Mouse (Mus musculus) cortical plate, adult 2 months (tissue): ENCODE data around the gene Tmem178b. TPM values are rescaled to one million over a fixed set of nuclear protein-coding genes. Genes with fewer than 3 reads are reported as not detected.

ENCODE experiments used
- H3K27ac ChIP-seq: fragments of 200-500 bp; 2 replicates; pipeline ENCODE4 v1.5.1; 2012; ENCODE audit warnings: low read length, control low read depth, inconsistent platforms; ENCODE audit not compliant: insufficient read depth
- H3K4me1 ChIP-seq: fragments of 200-500 bp; 2 replicates; pipeline ENCODE4 v1.6.1; 2011; ENCODE audit warnings: low read length; ENCODE audit not compliant: control insufficient read depth, insufficient read depth
- H3K4me3 ChIP-seq: fragments of 200-500 bp; 2 replicates; pipeline ENCODE4 v1.5.1; 2011; ENCODE audit warnings: mild to moderate bottlenecking, low read length, control low read depth; ENCODE audit not compliant: insufficient read depth
- CTCF ChIP-seq: fragments of 200-500 bp; IDR thresholded peaks from 2 replicates; pipeline ENCODE4 v1.5.1; 2011; ENCODE audit warnings: mild to moderate bottlenecking, control low read depth, low read length; ENCODE audit not compliant: insufficient read depth; ENCODE audit errors: extremely low read depth
- POLR2A ChIP-seq: fragments of 200-500 bp; IDR thresholded peaks from 2 replicates; pipeline ENCODE4 v1.6.1; 2011; ENCODE audit warnings: mild to moderate bottlenecking, low read length, control low read depth; ENCODE audit not compliant: insufficient read depth; ENCODE audit errors: extremely low read depth
- polyA plus RNA-seq: library from polyadenylated mRNA; depleted of rRNA; stranded (reverse); fragments of >200 nt; gene quantifications from 2 replicates; pipeline ENCODE4 v1.2.3, GENCODE M21; 2012

The Tmem178b gene
- polyA plus RNA-seq, 1 experiment: 98.1 TPM

DNA sequence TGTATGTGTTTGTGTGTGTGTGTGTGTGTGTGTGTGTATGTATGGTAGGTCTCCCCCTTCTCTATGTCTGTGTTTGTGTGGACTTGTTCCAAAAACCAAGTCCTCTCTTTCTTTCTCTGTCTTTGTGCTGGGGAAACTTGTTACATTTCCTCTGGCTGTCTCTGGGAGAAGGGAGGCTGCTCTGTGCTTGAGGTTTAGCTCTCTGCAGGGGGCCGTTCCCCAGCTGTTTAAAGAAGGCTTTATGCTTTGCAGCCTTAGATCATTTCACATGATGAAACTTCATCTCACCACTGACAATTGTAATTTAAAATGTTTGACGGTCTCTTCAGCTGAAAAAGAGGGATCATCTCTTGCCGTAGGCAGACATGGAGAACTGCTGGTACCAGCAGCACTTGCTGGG lies 243.2 kb downstream of the Tmem178b start:
- TF ChIP-seq CTCF: no peak
- no peak for TF ChIP-seq POLR2A
- Histone ChIP-seq H3K27ac (no peak overlapping the region), H3K4me1 (peaks cover 20% of the 10 kb centered on the region)

DNA sequence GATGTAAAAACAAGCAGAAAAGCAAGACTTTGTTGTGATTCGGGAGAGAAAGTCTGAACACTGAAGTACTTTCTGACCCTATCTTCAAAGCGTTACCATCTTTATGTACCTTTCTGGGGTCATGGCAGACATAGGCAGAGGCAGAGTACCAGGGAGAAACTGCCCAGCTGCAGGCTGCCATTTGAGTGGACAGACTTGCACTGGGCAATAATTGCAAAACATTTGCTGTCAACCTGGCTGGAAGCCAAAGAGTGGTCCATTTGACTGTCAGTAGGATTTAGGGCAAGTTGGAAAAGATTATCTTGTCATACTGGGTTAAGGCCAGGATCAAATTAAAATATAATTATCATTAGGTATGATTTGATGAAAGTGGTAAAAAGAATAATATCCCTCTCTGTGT lies 247.1 kb downstream of the Tmem178b start:
- TF ChIP-seq CTCF (no peak), POLR2A (no peak)
- Histone ChIP-seq H3K4me3 (no peak overlapping the region), H3K27ac (no peak overlapping the region), H3K4me1 (peaks cover 15% of the 10 kb centered on the region)

More for the DNA sequence above, 243.2 kb downstream of the Tmem178b start:
- no peak overlapping the region for H3K4me3 ChIP-seq

DNA sequence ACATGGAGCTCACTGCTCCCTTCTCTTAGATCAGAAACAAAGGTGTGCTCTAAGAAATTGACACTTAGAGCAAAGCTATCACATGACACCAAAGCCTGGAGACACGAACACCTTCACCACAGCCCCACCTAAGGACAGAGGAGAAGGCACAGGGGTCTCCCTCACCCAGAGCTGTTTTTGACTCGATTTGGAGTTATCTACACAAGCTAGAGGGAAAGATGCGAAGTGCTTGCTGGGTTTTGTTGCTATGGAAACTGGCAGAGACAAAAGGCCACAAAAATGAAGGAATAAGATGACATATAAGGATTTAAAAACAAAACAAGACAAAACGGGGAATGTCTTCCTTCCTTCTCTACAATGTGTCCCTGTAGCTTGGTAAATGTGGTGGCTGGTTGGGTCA lies 248.4 kb downstream of the Tmem178b start:
- Histone ChIP-seq H3K4me3 (no peak overlapping the region), H3K27ac (no peak overlapping the region), H3K4me1 (peaks cover 11% of the 10 kb centered on the region)
- TF ChIP-seq POLR2A (no peak), CTCF (no peak)

DNA sequence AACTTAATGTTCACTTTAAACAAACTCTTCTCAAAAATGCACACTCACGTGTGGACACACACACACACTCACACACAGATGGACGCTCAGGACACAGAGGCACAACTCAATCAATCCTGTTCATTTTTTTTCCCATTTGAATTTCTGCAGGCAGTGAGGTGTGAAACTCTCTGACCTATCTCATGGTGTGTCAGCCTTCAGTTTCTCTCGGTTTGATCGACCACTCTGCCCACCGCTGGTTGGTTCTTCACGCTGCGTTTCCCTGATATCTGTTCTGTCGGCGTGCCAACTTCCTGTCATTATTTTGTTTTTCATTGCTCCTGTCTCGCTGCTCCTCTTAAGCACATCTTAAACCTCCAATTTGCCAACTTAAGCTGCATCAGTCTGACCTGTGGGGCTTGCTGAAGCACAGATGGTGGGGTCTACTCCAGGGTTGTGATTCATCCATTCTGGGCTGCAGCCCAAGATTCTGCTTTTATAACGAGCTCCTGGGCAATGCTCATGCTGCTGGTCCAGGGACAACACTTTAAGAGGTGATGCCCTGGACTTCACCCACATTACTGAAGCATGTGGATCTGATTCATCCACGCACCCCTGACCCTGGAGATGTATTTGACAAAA lies 250.1 kb downstream of the Tmem178b start:
- TF ChIP-seq POLR2A (no peak), CTCF (no peak)
- Histone ChIP-seq H3K4me3 (no peak overlapping the region), H3K4me1 (peaks cover 11% of the 10 kb centered on the region), H3K27ac (no peak overlapping the region)

DNA sequence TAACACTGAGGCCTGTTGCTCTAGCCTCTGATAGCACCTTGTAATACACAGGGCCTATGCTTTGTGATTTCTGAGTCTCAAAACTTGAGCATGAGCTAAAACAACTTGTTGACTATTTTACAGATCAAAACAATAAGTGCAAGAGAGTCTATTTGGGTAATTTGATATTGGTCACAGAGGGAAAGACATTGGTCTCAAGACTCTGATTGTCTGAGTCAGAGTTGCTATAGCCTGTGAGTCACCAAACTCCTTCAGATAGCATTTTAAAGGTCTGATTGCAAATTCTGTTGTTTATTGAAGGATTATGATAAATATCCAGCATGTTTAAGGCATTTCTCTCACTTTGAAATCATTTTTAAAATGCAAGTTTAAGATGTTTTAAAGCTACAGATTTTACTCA lies 250.9 kb downstream of the Tmem178b start:
- Histone ChIP-seq H3K4me1 (peaks cover 11% of the 10 kb centered on the region), H3K4me3 (no peak overlapping the region), H3K27ac (no peak overlapping the region)
- no peak for TF ChIP-seq CTCF
- TF ChIP-seq POLR2A: no peak

DNA sequence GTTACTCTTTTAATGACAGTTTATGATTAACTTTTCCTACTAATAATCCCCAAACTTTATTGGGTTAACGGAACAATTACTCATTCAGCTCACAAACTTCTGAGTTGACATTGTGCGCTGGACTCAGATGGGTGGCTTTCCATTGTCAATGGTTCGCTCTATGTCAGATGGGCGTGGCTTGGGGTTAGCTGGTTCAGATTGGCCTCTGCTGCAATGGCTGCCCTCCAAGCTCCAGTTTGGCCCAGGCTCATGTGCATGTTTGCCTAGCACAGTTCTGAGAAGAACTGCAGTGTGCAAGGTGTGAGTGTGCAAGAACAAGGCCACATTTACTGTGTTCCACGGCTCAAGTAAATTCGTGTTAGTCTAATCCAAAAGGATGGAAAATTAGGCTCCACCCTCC lies 255.6 kb downstream of the Tmem178b start:
- no peak overlapping the region for H3K4me3 ChIP-seq
- TF ChIP-seq CTCF: no peak
- no peak for TF ChIP-seq POLR2A
- H3K27ac ChIP-seq: no peak overlapping the region
- peaks cover 7% of the 10 kb centered on the region for H3K4me1 ChIP-seq

DNA sequence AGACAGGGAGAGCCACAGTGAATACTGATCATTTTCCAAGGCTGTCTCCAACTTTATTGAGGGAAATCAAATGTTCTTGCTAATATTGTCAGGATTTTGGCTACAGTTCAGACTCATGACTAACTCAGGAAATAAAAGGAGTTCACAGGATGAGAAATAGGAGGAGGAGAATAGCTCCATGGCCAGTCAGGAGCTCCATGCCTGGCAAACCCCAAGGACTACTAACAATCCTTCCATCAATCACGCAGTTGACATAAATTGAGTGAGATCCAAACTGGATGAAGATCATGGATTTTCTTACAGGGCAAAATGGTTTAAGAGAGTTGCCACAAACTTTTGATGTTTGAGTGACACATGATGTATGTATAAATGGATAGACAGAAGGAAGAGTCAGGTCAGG lies 258.9 kb downstream of the Tmem178b start:
- Histone ChIP-seq H3K27ac (no peak overlapping the region), H3K4me1 (peaks cover 7% of the 10 kb centered on the region), H3K4me3 (no peak overlapping the region)
- TF ChIP-seq CTCF: no peak
- TF ChIP-seq POLR2A: no peak

DNA sequence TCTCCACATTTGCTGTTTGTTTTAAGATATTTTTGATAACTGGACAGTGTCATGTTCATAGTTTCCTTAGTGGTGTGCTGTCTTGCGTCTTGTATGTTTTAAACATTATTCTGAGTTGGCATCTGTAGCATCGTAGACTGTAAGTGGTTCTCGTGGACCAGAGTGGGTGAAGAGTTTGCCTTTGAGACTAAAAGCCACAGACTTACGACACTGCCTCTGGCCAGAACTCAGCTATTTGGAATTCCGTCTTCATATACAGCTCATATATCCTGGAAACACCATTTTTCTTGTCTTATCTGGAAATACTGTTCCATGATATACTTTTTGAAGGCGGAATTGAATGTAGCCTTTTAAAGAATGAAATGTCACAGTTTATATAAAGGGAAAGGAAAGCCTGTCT lies 260.4 kb downstream of the Tmem178b start:
- H3K4me3 ChIP-seq: no peak overlapping the region
- no peak overlapping the region for H3K27ac ChIP-seq
- H3K4me1 ChIP-seq: peaks cover 12% of the 10 kb centered on the region
- TF ChIP-seq CTCF (no peak), POLR2A (no peak)

DNA sequence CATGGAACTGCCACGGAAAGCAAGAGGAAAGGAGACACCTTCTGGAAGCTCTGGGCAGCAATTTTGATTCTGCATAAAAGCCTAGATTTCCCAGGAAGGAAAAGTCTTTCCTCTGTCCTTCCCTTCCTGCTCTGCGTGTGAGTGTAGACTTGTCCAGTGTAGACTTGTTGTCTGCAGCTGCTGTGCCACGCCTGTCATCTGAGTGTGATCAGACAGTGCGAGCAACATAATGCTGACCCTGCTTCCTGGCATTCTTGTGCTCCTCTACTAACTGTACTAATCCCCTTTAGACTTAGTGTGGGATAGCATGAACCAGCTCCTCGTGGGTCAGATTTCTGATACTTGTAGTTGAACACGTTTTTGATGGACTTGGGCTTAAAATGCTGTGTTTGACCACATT lies 262.6 kb downstream of the Tmem178b start:
- H3K4me1 ChIP-seq: peaks cover 10% of the 10 kb centered on the region
- H3K4me3 ChIP-seq: no peak overlapping the region
- TF ChIP-seq POLR2A (no peak), CTCF (no peak)

DNA sequence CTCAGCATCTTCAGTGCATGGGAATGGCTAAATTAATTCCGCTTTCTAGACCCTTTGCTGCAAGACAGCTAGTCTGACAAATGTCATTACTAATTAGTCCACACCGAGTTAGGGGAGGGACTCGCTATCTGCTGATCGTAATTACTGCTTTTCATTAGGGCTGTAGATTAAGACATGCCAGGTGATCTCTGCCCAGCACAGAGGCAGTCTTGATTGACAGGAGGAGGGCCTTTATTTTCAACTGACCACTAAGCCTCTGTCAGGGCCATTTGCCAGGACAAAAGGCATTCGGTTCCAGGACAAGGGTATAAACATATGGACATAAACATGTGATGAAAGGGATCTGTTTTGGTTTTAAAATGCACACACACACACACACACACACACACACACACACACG lies 264.3 kb downstream of the Tmem178b start:
- no peak for TF ChIP-seq POLR2A
- no peak for TF ChIP-seq CTCF
- H3K27ac ChIP-seq: no peak overlapping the region
- H3K4me1 ChIP-seq: peaks cover 10% of the 10 kb centered on the region
- H3K4me3 ChIP-seq: no peak overlapping the region

More for the DNA sequence above, 262.6 kb downstream of the Tmem178b start:
- H3K27ac ChIP-seq: no peak overlapping the region
